Mouse (Mus musculus): ENCODE measurements around the gene Bdh1. TPM values are rescaled to one million over a fixed set of nuclear protein-coding genes. Genes with fewer than 3 reads are reported as not detected.

Gene Bdh1
- polyA plus RNA-seq, 1 experiment from 2014 or later, result 56.7 TPM

DNA sequence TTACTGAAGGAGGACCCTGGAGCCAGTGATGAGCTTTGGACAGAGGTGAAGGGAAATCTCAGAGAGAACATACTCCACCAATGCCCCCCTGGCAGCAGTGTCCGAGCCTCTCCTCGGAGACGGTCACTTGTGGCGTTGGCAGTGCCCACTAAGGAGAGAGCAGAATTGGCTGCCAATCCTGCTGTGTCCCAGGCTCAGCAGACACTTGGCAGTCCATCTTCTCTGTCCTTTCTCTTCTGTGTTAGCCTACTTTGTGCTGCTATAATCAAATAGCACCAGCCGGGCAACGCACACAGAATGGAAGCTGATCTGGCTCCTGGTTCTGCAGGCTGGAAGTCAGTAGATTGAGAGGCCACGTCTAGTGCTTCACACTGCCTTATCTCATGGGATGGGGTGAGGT lies 68.9 kb downstream of the Bdh1 start:
- WGBS (ENCODE audit: insufficient replicate concordance), result 75% methylated on average over 7 of the region's 7 CpGs
- ATAC-seq (ENCODE audit: low read depth), result no peak
- peaks cover 14% of the 10 kb centered on the region for H3K4me1 ChIP-seq (replicated peaks)

DNA sequence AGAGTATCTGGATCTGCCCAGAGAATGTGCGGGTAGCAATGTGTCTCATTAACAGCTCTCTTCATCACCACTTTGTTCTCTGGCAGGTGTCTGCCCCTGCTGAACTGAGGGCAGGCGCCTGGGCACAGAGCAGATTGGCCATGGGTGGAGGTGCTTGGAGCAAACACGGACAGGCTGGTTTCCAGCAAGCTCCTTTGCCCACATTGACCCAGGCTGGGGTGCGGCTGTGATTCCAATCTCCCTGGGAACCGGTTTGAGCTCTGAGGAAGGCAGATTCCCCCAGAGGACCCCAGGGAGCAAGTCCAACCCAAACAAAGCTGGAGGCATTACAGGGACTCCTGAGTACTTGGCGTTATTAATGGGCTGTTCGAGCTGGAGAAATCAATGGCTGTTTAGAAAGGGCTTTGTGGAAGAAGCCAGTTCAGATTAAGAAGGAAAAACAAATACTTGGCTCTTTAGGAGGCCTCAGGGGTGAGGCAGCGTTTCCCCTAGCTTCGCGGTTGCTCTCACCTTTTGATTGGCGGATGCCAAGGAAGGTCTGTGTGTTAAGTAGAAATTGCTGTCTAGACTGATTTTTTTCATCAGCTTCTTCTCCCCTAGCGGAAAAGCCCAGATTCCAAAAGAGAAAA lies 71.0 kb downstream of the Bdh1 start:
- H3K9ac ChIP-seq, result no peak overlapping the region
- no peaks in the 10 kb centered on the region for H3K9me3 ChIP-seq (replicated peaks)
- WGBS (ENCODE audit: insufficient replicate concordance), result 43% methylated on average over 12 of the region's 12 CpGs
- no peak overlapping the region for H3K27ac ChIP-seq
- peaks cover 14% of the 10 kb centered on the region for H3K4me1 ChIP-seq (replicated peaks)
- H3K4me2 ChIP-seq, result no peak overlapping the region
- H3K4me3 ChIP-seq (replicated peaks), result no peak overlapping the region
- H3K27me3 ChIP-seq, result peaks cover 6% of the 10 kb centered on the region; the same call in 1 of the 2 replicates
- ATAC-seq (ENCODE audit: low read depth) (no peak), DNase-seq (no peak)
- no peaks in the 10 kb centered on the region for H3K36me3 ChIP-seq

More for the DNA sequence above, 68.9 kb downstream of the Bdh1 start:
- Histone ChIP-seq H3K27ac (no peak overlapping the region), H3K4me2 (no peak overlapping the region), H3K9me3 (replicated peaks) (no peaks in the 10 kb centered on the region), H3K27me3 (peaks cover 6% of the 10 kb centered on the region; the same call in 1 of the 2 replicates), H3K4me3 (replicated peaks) (no peak overlapping the region), H3K36me3 (no peaks in the 10 kb centered on the region), H3K9ac (no peak overlapping the region)
- DNase-seq, result no peak

DNA sequence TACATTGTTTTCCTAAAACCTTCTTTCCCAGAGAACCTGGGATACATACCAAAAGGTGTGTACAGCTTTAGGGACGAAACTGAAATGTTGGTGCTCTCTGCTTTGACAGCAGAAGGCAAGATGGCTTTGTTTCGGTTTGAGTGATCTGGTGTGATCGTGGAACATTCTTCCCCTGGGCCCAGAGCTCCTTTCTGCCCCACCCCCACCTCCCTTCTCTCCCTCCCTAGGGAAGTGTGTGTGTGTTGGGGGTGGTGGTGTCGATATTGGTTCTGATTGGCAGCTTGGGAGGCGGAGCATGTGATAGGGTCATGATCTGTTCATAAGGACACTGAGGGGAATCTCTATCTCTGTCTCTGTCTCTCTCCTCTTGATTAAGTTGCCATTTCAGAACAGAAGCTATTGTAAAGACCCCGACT lies 71.5 kb downstream of the Bdh1 start:
- Histone ChIP-seq H3K9me3 (replicated peaks) (no peaks in the 10 kb centered on the region), H3K4me3 (replicated peaks) (no peak overlapping the region), H3K27me3 (peaks cover 6% of the 10 kb centered on the region; the same call in 1 of the 2 replicates), H3K4me2 (no peak overlapping the region), H3K4me1 (replicated peaks) (peaks cover 14% of the 10 kb centered on the region), H3K9ac (no peak overlapping the region), H3K36me3 (no peaks in the 10 kb centered on the region), H3K27ac (no peak overlapping the region)
- DNase-seq (no peak), ATAC-seq (ENCODE audit: low read depth) (no peak)
- 39% methylated on average over 6 of the region's 6 CpGs for WGBS (ENCODE audit: insufficient replicate concordance)

DNA sequence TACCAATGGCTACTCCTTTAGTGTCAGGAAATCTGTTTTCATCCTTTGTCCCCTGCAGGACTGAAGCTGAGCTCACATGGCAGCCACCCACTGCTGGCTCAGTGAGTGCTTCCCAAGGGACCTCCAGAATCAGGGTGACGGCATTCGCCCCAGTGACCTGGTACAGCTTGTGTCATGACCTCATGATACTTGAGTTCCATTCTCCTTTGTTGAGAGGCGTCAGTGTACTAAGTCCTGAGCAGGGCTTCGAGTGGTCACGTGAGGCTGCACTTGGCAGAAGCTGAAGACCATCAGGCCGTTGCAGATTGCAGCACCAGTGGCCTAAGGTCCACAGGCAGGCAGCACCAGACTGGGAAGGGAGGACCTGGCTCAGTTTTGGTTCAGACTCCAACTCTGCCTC lies 71.9 kb downstream of the Bdh1 start:
- Histone ChIP-seq H3K4me3 (replicated peaks) (no peak overlapping the region), H3K4me2 (no peak overlapping the region), H3K9me3 (replicated peaks) (no peaks in the 10 kb centered on the region), H3K9ac (no peak overlapping the region), H3K27ac (no peak overlapping the region), H3K36me3 (no peaks in the 10 kb centered on the region), H3K4me1 (replicated peaks) (peaks cover 14% of the 10 kb centered on the region), H3K27me3 (peaks cover 6% of the 10 kb centered on the region; the same call in 1 of the 2 replicates)
- 60% methylated on average over 6 of the region's 6 CpGs for WGBS (ENCODE audit: insufficient replicate concordance)
- no peak for ATAC-seq (ENCODE audit: low read depth)
- DNase-seq, result no peak

DNA sequence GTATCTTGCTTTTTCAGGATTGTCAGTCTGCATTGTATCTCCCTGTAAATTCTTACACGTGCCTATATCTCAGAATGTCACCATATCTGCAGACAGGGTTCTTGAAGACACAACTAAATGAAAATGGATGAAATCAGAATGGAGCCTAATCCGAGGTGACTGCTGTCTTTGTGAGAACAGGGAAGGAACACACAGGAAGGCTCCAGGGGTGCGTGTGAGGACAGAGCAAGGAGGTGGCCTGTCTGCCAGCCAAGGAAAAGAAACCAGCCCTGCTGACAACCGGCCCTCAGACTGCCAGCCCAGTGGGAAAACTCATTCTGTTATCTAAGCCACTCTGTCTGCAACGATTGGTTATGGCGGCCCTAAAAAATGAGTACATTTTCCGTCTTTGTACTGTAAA lies 73.3 kb downstream of the Bdh1 start:
- Histone ChIP-seq H3K4me3 (replicated peaks) (no peak overlapping the region), H3K9me3 (replicated peaks) (no peaks in the 10 kb centered on the region), H3K4me1 (replicated peaks) (peaks cover 14% of the 10 kb centered on the region), H3K27me3 (peaks cover 4% of the 10 kb centered on the region; the same call in 1 of the 2 replicates), H3K9ac (no peak overlapping the region), H3K27ac (no peak overlapping the region), H3K36me3 (no peaks in the 10 kb centered on the region), H3K4me2 (no peak overlapping the region)
- ATAC-seq (ENCODE audit: low read depth) (no peak), DNase-seq (no peak)
- 60% methylated on average over 7 of the region's 7 CpGs for WGBS (ENCODE audit: insufficient replicate concordance)

DNA sequence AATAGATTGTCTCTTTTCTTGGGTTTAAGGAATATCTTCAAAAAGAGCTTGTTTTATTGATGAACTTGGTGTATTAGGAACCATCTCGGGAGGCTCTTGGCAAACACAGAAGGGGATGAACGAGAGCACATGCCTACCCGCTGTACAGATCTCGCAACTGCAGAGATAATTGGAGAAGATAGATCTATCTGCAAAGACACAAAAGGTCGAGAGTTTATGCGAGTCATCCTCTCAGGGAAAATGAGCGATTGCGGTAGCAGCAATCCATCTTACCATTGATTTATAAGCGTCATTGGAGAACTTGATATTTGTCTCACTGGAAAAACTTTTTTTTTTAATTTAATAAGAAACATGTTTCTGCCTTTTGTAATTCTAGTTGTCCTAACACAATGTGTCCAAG lies 73.7 kb downstream of the Bdh1 start:
- Histone ChIP-seq H3K4me3 (replicated peaks) (no peak overlapping the region), H3K27ac (no peak overlapping the region), H3K27me3 (peaks cover 3% of the 10 kb centered on the region; the same call in 1 of the 2 replicates), H3K9me3 (replicated peaks) (no peaks in the 10 kb centered on the region), H3K4me1 (replicated peaks) (peaks cover 14% of the 10 kb centered on the region), H3K36me3 (no peaks in the 10 kb centered on the region), H3K4me2 (no peak overlapping the region), H3K9ac (no peak overlapping the region)
- 65% methylated on average over 9 of the region's 9 CpGs for WGBS (ENCODE audit: insufficient replicate concordance)
- DNase-seq, result no peak
- ATAC-seq (ENCODE audit: low read depth), result no peak

DNA sequence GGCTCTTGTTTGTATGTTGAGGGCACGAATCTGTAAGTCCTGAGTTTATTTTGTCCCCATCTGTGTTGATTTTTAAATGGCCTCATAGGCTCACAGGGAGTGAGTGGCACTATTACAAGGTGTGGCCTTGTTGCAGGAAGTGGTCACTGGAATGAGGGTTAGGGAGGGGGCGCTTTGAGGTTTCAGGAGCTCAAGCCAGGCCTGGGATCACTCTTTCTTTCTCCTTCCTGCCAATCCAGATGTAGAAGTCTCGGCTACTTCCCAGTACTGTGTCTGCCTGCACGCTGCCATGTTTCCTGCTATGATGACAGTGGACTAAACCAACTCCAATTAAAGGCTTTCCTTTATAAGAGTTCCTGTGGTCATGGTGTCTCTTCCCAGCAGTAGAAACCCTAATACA lies 76.3 kb downstream of the Bdh1 start:
- H3K4me3 ChIP-seq (replicated peaks), result no peak overlapping the region
- H3K36me3 ChIP-seq, result no peaks in the 10 kb centered on the region
- H3K4me1 ChIP-seq (replicated peaks), result peaks cover 8% of the 10 kb centered on the region
- H3K4me2 ChIP-seq, result no peak overlapping the region
- no peak overlapping the region for H3K27ac ChIP-seq
- DNase-seq, result no peak
- H3K27me3 ChIP-seq, result no peaks in the 10 kb centered on the region
- H3K9me3 ChIP-seq (replicated peaks), result no peaks in the 10 kb centered on the region
- WGBS (ENCODE audit: insufficient replicate concordance), result 42% methylated on average over 4 of the region's 4 CpGs
- no peak overlapping the region for H3K9ac ChIP-seq
- ATAC-seq (ENCODE audit: low read depth), result no peak

DNA sequence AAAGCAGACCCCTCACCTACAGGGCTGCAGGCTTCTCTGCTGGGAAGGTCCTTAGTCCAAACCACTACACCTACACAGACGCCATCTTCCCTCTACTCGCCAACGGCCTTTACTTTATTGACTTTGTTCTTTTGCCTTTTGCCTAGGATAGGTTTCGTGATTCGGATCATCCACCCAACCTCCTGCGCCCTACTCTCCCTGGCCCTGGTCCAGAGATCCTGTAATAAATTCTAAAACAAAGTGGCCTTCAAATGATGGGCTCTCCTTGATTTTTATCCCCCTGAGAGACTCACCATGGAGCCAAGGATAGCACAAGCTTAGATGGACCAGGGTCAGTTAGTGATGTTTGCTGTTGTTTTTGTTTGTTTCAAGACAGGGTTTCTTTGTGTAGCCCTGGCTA lies 76.9 kb downstream of the Bdh1 start:
- Histone ChIP-seq H3K4me3 (replicated peaks) (no peak overlapping the region), H3K9ac (no peak overlapping the region), H3K36me3 (no peaks in the 10 kb centered on the region), H3K27ac (no peak overlapping the region), H3K4me2 (no peak overlapping the region), H3K27me3 (no peaks in the 10 kb centered on the region), H3K9me3 (replicated peaks) (no peaks in the 10 kb centered on the region), H3K4me1 (replicated peaks) (0 out of 2 replicates have a peak, but pooled peaks cover 2% of the 10 kb centered on the region)
- 74% methylated on average over 6 of the region's 6 CpGs for WGBS (ENCODE audit: insufficient replicate concordance)
- ATAC-seq (ENCODE audit: low read depth) (no peak), DNase-seq (no peak)

DNA sequence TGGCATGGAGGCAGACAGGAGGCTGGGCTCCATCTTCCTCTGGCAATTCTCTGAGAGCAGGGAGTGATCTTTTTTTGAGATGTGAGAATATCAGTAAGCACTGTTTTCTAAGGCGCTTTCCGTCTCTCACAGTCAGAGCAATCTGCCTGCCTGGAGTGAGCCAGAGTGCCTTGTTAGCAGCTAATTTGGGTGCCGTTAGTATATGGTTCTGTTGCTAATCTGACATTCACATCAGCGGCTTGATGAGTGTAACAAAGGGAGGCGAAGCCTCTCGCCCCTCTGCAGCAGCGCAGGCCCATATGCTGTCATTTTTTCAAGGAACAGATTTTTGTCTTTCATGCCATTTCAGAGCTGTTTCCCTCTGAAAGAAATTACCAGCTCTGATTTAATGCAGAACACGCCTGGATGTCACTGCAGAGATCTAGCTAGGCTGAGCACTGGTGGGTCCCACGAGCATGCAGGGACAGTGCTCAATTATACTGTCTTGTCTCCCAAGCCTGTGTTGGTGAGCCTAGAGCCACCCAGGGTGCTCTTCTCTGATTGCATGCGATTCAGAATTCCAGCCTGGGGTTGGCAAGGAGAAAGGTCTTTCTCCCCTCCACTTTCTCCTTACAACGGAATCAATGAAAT lies 77.7 kb downstream of the Bdh1 start:
- Histone ChIP-seq H3K4me2 (no peak overlapping the region), H3K27me3 (no peaks in the 10 kb centered on the region), H3K27ac (no peak overlapping the region), H3K4me3 (replicated peaks) (no peak overlapping the region), H3K9me3 (replicated peaks) (no peaks in the 10 kb centered on the region), H3K36me3 (no peaks in the 10 kb centered on the region), H3K9ac (no peak overlapping the region), H3K4me1 (replicated peaks) (no peaks in the 10 kb centered on the region)
- no peak for DNase-seq
- ATAC-seq (ENCODE audit: low read depth), result no peak
- WGBS (ENCODE audit: insufficient replicate concordance), result 63% methylated on average over 11 of the region's 11 CpGs

DNA sequence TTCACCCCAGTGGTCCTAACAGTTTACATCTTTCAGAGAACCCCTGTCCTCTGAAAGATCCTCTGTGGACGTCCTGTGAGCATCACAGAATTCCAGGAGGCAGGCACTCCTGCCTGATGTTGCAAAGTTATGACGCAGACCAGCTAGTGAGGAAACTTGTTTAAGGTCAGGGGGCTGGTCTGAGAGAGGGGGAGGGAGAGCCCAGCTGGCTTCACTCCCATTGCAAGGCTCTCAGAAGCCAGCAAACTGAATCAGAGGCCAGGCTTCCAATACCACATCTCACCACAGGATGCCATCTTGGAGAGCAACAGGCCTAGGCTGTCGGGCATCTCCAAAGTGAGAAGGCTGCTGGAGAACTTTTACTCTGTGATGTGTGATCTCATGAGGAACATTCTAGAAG lies 78.5 kb downstream of the Bdh1 start:
- Histone ChIP-seq H3K4me3 (replicated peaks) (no peak overlapping the region), H3K9ac (no peak overlapping the region), H3K4me1 (replicated peaks) (no peaks in the 10 kb centered on the region), H3K27ac (no peak overlapping the region), H3K4me2 (no peak overlapping the region), H3K27me3 (no peaks in the 10 kb centered on the region), H3K36me3 (no peaks in the 10 kb centered on the region), H3K9me3 (replicated peaks) (no peaks in the 10 kb centered on the region)
- 62% methylated on average over 3 of the region's 3 CpGs for WGBS (ENCODE audit: insufficient replicate concordance)
- ATAC-seq (ENCODE audit: low read depth) (no peak), DNase-seq (no peak)

DNA sequence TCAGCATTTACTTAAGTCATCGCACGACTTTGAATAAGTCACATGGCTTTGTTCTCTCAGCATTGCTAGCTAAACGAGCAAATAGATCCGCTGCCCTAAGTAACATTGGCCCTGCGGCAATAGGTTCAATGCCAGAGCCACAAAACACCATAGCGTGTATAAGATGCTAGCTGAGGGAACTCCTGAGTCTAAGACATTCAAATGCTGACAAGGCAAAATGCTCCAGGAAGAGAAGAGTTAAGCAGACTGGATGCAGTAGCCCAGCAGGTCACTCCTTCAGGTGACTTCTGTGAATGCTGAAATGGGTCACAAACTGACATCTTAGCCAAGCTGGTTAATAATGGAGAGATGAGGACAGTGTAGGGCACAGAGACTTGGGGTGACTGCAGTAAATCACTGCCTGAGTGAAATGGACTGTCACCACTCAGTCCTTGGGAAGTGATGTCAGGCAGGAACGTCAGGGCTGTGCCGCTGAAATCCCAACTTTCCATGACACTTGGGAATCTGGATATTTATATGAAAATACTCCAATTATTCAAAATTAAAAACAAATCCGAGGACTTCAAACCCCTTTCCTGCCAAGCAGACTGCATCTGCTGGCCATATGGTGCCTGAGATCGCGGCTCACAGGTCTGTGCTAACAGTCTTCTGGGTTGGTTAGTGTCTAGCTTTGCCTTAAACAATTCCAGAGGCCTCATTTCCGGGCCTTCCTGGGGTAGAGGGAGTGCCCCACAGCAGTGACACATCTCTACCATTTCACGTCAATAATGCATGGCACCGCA lies 79.1 kb downstream of the Bdh1 start:
- H3K27ac ChIP-seq, result no peak overlapping the region
- H3K4me2 ChIP-seq, result no peak overlapping the region
- no peak overlapping the region for H3K9ac ChIP-seq
- no peak for ATAC-seq (ENCODE audit: low read depth)
- no peaks in the 10 kb centered on the region for H3K4me1 ChIP-seq (replicated peaks)
- no peaks in the 10 kb centered on the region for H3K36me3 ChIP-seq
- no peaks in the 10 kb centered on the region for H3K9me3 ChIP-seq (replicated peaks)
- no peaks in the 10 kb centered on the region for H3K27me3 ChIP-seq
- H3K4me3 ChIP-seq (replicated peaks), result no peak overlapping the region
- 71% methylated on average over 14 of the region's 14 CpGs for WGBS (ENCODE audit: insufficient replicate concordance)
- DNase-seq, result no peak

All from liver, embryonic 13.5 days (tissue).